Mouse (Mus musculus) frontal cortex, adult 2 months (tissue): Measurements from ENCODE around the gene Tbc1d21. TPM values are rescaled to one million over a fixed set of nuclear protein-coding genes. Genes with fewer than 3 reads are reported as not detected.

Experiments used
- DNase-seq, 2 experiments: peaks; one replicate each; pipeline ENCODE4 v3.0.0; 2022; ENCODE audit warnings: low spot score in 1 of 2; ENCODE audit errors: extremely low spot score in 1 of 2
- polyA plus RNA-seq: library from polyadenylated mRNA; depleted of rRNA; stranded (reverse); fragments of >200 nt; gene quantifications from 2 replicates; pipeline ENCODE4 v1.2.3, GENCODE M21; 2012

The Tbc1d21 gene
- polyA plus RNA-seq, 1 experiment, result not detected

GRCm38 (mm10) chr9:58346498-58346897 is 23.8 kb downstream of the Tbc1d21 start:
- DNase-seq, result no peak

- DNase-seq, result no peak
Measured at GRCm38 (mm10) chr9:58345963-58346362, 24.3 kb downstream of the Tbc1d21 start.

GRCm38 (mm10) chr9:58341795-58342194 is 28.5 kb downstream of the Tbc1d21 start:
- DNase-seq, result no peak

- DNase-seq, result no peak
Measured at GRCm38 (mm10) chr9:58336650-58337281, 33.5 kb downstream of the Tbc1d21 start.

- no peak for DNase-seq
Measured at GRCm38 (mm10) chr9:58331276-58331675, 39.0 kb downstream of the Tbc1d21 start.

GRCm38 (mm10) chr9:58330293-58330692 is 40.0 kb downstream of the Tbc1d21 start:
- DNase-seq, result peak in 1 of 2 experiments; percentile 86

- no peak for DNase-seq
Measured at GRCm38 (mm10) chr9:58327382-58327781, 42.9 kb downstream of the Tbc1d21 start.

- DNase-seq, result no peak
Measured at GRCm38 (mm10) chr9:58326477-58327180, 43.6 kb downstream of the Tbc1d21 start.

- no peak for DNase-seq
Measured at GRCm38 (mm10) chr9:58321681-58322080, 48.6 kb downstream of the Tbc1d21 start.

GRCm38 (mm10) chr9:58318317-58318716 is 51.9 kb downstream of the Tbc1d21 start:
- DNase-seq, result no peak

- DNase-seq, result no peak
Measured at GRCm38 (mm10) chr9:58317381-58317780, 52.9 kb downstream of the Tbc1d21 start.

- DNase-seq, result no peak
Measured at GRCm38 (mm10) chr9:58316784-58317183, 53.5 kb downstream of the Tbc1d21 start.

- no peak for DNase-seq
Measured at GRCm38 (mm10) chr9:58315850-58316249, 54.4 kb downstream of the Tbc1d21 start.

GRCm38 (mm10) chr9:58314682-58315360 is 55.4 kb downstream of the Tbc1d21 start:
- peak in 1 of 2 experiments; percentile 40 for DNase-seq

GRCm38 (mm10) chr9:58312944-58313359 is 57.3 kb downstream of the Tbc1d21 start, which contains the start of gene Loxl1:
TSS of gene Loxl1 (minus strand) at chr9:58313186.
- peak in 1 of 2 experiments; percentile 28 for DNase-seq

- no peak for DNase-seq
Measured at GRCm38 (mm10) chr9:58312196-58312943, 57.9 kb downstream of the Tbc1d21 start.

GRCm38 (mm10) chr9:58311191-58311910 is 58.9 kb downstream of the Tbc1d21 start:
- DNase-seq, result no peak

- DNase-seq, result no peak
Measured at GRCm38 (mm10) chr9:58310043-58310660, 60.1 kb downstream of the Tbc1d21 start.
